Mouse (Mus musculus) kidney, postnatal 10 days (tissue): ENCODE results near the gene Tomm7.
"Not testable (repeated sequence)": the region's sequence is repeated elsewhere in the genome, so short reads cannot be mapped to it uniquely, and the experiment has no call there.

Experiments used
- DNase-seq: peaks from one replicate; pipeline ENCODE4 v3.0.0; 2021; ENCODE audit warnings: mixed read lengths

The Tomm7 gene

GRCm38 (mm10) chr5:23843674-23844530 lies at the start of gene Tomm7:
Tomm7 (minus strand) TSS chr5:23844161.
- DNase-seq, result peak; percentile 97

GRCm38 (mm10) chr5:23893156-23893863 lies 49.3 kb upstream of the Tomm7 start:
- no peak for DNase-seq

DNA sequence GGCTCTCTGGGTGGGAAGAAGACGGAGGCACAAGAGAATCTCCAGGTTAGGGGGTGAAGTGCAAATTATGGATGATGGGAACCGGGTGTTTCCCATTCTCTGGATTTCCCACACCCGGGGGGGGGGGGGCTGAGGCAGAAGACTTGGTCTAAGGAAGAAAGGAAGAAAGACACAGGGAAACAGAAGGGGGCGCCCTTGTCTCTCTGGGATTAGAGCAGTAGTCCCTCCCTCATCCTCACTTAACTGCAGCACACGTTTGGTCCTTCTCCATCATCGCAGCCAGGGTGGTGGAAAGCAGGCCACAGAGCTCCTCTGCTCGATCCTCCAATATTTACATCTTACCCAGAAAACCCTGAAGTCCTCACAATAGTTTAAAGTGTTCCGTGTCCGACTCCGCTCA lies 46.8 kb upstream of the Tomm7 start:
- peak; percentile 92 for DNase-seq

- DNase-seq, result no peak
Observed at GRCm38 (mm10) chr5:23889461-23889860, 45.5 kb upstream of the Tomm7 start.

- no peak for DNase-seq
Observed at GRCm38 (mm10) chr5:23887111-23887510, 43.1 kb upstream of the Tomm7 start.

- no peak for DNase-seq
Observed at GRCm38 (mm10) chr5:23874457-23874856, 30.5 kb upstream of the Tomm7 start.

DNA sequence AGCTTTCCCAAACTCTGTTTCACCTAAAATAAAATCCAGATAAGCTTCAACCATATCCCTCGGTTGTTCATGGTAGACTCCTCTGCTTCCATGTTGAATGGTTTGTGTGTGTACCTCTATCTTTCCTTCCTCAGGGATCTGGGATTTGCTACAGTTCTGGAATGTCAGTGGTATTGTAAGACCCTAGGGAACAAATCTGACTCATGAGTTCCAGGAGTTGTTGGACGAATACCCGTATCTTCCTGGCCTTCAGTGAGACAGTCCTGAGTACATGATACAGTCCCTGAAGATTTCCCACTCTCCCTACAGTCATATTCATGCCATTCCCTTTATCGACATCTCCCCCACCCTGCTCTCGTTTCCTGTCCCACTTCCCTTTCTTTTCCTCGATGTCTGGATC lies 28.6 kb upstream of the Tomm7 start:
- no peak for DNase-seq

DNA sequence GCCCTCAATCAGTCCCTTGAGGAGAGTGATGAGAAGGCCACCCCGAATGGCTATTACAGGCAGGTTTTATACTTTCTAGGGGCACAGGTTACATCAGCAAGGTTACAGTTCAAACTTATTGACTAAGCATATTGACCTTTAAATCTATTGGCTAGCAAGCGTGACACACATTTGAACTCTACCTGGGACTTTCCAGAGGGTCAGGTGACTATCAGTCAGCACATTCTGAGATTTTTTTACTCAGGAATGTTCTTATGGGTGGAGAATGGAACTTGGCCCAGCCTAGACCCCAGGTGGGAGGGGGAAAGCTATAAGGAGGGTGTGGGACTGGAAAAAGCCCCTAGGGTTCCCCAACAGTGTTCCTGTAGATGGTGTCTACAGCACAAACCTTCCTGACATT lies 27.4 kb upstream of the Tomm7 start:
- DNase-seq, result not testable (repeated sequence)

GRCm38 (mm10) chr5:23865941-23866340 lies 22.0 kb upstream of the Tomm7 start:
- no peak for DNase-seq

GRCm38 (mm10) chr5:23864054-23864965 lies 20.3 kb upstream of the Tomm7 start:
- no peak for DNase-seq

GRCm38 (mm10) chr5:23863166-23864053 lies 19.4 kb upstream of the Tomm7 start:
- no peak for DNase-seq

- peak; percentile 91 for DNase-seq
Observed at GRCm38 (mm10) chr5:23862291-23862690, 18.3 kb upstream of the Tomm7 start.

- no peak for DNase-seq
Observed at GRCm38 (mm10) chr5:23861721-23862120, 17.8 kb upstream of the Tomm7 start.

GRCm38 (mm10) chr5:23859896-23860295 lies 15.9 kb upstream of the Tomm7 start:
- DNase-seq, result no peak

DNA sequence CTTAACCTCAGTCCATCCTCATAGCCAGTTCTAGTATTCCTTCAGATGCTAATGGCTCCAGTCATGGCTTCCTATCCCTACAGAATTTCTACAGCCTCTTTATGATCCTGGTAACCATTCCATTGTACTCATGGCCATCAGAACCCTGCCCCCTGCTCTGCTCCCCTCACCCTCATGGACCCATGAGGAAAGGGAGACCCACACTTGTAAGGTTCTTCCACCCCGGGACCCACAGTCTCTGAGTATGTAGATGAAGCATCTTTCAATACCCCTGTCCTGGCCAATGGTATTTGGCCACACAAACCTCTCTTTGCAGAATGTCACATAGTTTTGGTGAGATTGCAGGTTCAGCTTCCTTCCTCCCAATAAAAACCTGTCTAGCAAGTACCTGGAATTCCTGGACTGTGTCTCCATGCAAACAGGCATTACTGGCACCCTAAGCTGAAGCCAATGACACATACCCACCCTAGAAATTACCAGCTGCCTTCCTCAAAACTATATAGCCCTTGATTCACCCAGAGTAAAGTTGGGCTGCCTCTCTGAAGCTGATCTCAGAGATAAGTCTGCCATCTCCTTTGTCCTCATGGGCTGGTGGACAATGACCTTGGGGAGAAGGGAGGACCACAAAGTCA lies 15.2 kb upstream of the Tomm7 start:
- no peak for DNase-seq

DNA sequence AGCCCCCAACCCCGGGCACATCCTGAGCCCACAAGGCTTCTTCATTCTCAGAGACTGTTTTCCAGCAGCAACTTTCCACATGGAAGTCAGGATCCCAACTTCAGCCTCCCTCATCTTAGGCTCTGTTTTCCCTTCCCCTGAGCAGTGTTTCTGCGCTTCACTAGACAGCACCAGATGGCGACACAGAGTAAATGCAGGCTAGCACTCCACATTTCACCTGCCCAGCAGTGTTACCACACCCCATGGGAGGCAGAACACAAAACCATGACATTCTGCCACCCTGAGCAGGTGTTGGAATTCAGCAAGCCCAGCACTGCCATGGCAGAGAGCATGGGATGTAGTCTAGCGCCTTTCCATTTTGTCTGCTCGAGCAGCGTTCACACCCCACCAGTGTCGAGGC lies 14.7 kb upstream of the Tomm7 start:
- no peak for DNase-seq

DNA sequence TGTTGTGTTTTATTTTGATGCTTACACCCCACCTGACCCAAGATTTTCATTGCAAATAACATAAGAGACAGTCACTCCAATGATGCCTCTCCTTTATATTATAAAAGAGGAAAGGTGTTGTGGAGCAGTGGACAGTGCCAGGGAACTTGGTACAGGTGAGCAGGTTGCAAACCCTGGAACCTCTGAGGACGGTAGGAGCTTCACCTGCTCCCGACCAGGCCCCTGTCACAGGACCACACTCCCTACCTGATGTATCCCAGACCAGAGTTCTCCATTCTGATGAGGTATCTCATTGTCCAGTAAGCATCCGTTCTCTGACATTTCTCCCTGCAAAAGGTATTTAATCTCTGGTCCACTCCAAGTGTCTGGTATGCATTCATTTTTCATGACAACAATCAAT lies 14.0 kb upstream of the Tomm7 start:
- DNase-seq, result no peak

GRCm38 (mm10) chr5:23857189-23857588 lies 13.2 kb upstream of the Tomm7 start:
- DNase-seq, result no peak

- DNase-seq, result no peak
Observed at GRCm38 (mm10) chr5:23856164-23856563, 12.2 kb upstream of the Tomm7 start.

- no peak for DNase-seq
Observed at GRCm38 (mm10) chr5:23855484-23855883, 11.5 kb upstream of the Tomm7 start.

DNA sequence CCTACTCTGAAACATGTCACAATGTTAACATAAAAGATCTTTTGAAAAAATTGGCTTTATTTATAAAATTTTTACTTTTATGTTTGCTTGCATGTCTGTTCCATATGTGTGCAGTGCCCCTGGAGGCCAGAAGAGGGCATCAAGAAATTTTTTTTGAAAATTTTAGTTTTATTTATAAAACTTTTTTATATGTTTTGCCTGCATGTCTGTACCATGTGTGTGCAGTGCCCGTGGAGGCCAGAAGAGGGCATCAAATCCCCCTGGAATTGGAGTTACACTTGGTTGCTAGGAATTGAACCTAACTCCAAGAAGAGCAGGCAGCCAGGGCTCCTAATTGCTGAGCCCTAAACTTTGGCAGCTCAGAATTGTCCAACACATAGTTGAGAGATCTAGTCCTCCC lies 9.0 kb upstream of the Tomm7 start:
- DNase-seq, result peak; percentile 35

DNA sequence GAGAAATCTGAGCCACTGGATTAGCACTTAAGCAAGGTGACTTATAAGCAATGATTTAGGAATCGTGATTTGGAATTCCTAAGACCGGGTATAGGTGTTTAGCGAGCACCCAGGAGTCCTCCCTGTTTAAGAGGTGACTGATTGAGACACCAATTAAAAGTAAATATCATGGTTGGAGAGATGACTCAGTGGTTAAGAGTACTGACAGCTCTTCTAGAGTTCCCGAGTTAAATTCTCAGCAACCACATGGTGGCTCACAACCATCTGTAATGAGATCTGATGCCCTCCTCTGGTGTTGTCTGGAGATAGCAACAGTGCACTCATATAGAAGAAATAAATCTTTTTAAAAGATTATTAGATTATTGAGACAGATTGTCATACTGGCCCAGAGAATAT lies 7.2 kb upstream of the Tomm7 start:
- DNase-seq, result not testable (repeated sequence)
